Comparison of ENCODE assay signal across 18 mouse cellular contexts in the genomic region with DNA sequence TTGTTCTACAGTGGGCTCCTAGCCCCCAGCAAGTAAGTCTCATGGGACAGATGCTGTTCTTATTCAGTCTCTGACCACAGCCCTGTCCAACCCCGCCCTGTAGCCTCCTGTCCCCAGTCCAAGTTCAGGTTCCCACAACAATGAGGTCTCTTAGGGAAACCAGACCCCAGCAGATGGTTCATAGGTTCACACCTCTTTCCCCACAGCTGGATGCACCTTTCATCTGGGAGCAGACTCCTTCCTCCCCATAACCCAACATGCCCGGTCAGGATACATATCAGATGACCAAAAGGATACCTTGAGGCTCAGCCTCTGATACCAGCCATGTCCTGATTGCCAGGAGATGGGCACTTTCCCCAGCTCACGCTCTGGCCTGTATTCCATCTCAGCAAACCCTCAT. TPM values are rescaled to one million over a fixed set of nuclear protein-coding genes. Genes with fewer than 3 reads are reported as not detected.
A peak's percentile ranks its signal among the peaks of the same experiment; 100 is the strongest.
DNase-seq lines count a peak whose midpoint lies in the region; ATAC-seq lines count a peak whose summit lies in the region.
"Had no signal": no experiment of that assay in that cellular context is flagged by ENCODE, and none has a peak within 500 bp of the region (broad histone marks: within the 10 kb centered on the region; RNA-seq: fewer than 3 reads in every experiment).

No protein-coding gene starts in this region.

- H3K27ac ChIP-seq in heart, embryonic 11.5 days (ENCODE audit: low read depth, low read length): no peak overlapping the region
- H3K27ac ChIP-seq in limb, embryonic 12.5 days: no peak overlapping the region
- no peak overlapping the region for H3K27ac ChIP-seq in limb, embryonic 10.5 days
- no peak overlapping the region for H3K27ac ChIP-seq in embryonic facial prominence, embryonic 14.5 days (replicated peaks; ENCODE audit: low read depth, low read length)
- no peak overlapping the region for H3K27ac ChIP-seq in intestine, embryonic 16.5 days (ENCODE audit: low read length)
- H3K27ac ChIP-seq: embryonic facial prominence, embryonic 12.5 days; hindbrain, embryonic 15.5 days; liver, embryonic 14.5 days had no signal

- WGBS in heart, embryonic 11.5 days (ENCODE audit: insufficient replicate concordance): 63% methylated on average over 3 of the region's 3 CpGs
- 63% methylated on average over 3 of the region's 3 CpGs for WGBS in limb, embryonic 12.5 days
- 76% methylated on average over 3 of the region's 3 CpGs for WGBS in limb, embryonic 10.5 days
- WGBS in embryonic facial prominence, embryonic 14.5 days: 66% methylated on average over 3 of the region's 3 CpGs
- WGBS in intestine, embryonic 16.5 days: 77% methylated on average over 3 of the region's 3 CpGs

- intact Hi-C loops in heart, postnatal 14 days (cut with DNase I): loop anchor here (2.0 to 10.0 kb wide), 2 partner anchors 155 to 219 kb away; no protein-coding TSS in a partner anchor

- DNase-seq in heart, postnatal 14 days: no peak
- no peak for DNase-seq in limb, embryonic 10.5 days (ENCODE audit: low spot score)
- DNase-seq in embryonic facial prominence, embryonic 14.5 days (ENCODE audit: low spot score): no peak
- no peak for DNase-seq in layer of hippocampus, adult 9-10 months (ENCODE audit: low spot score)
- DNase-seq in urinary bladder, postnatal 36 days (ENCODE audit: low spot score in 2 of 2): no peak
- DNase-seq: adrenal gland, adult 2 months; cerebellum, adult 18-20 months; gastrocnemius, postnatal 36 days; kidney, postnatal 10 days had no signal

- H3K27me3 ChIP-seq in heart, embryonic 11.5 days (ENCODE audit: control insufficient read depth, insufficient read depth, low read length): peaks cover 25% of the 10 kb centered on the region
- peaks cover 26% of the 10 kb centered on the region; the same call in 1 of the 2 replicates for H3K27me3 ChIP-seq in limb, embryonic 12.5 days
- H3K27me3 ChIP-seq in limb, embryonic 10.5 days (ENCODE audit: low read depth, poor library complexity, severe bottlenecking): peaks cover 68% of the 10 kb centered on the region
- no peaks in the 10 kb centered on the region for H3K27me3 ChIP-seq in embryonic facial prominence, embryonic 14.5 days (replicated peaks; ENCODE audit: control insufficient read depth, insufficient read depth, low read length)
- no peaks in the 10 kb centered on the region for H3K27me3 ChIP-seq in intestine, embryonic 16.5 days (replicated peaks; ENCODE audit: control insufficient read depth, insufficient read depth, low read length)

- H3K4me2 ChIP-seq in heart, embryonic 11.5 days: peak overlapping the region; percentile 1
- 0 out of 2 replicates have a peak overlapping the region, but pooled peaks have one; percentile 77 for H3K4me2 ChIP-seq in limb, embryonic 12.5 days
- peak overlapping the region; percentile 90 for H3K4me2 ChIP-seq in embryonic facial prominence, embryonic 14.5 days (ENCODE audit: low read depth, low read length)
- H3K4me2 ChIP-seq in intestine, embryonic 16.5 days (ENCODE audit: low read depth, low read length): peak overlapping the region; percentile 73

- no peak overlapping the region for H3K9ac ChIP-seq in heart, embryonic 11.5 days (ENCODE audit: low read depth, low read length)
- H3K9ac ChIP-seq in limb, embryonic 12.5 days (replicated peaks): no peak overlapping the region
- H3K9ac ChIP-seq in embryonic facial prominence, embryonic 14.5 days (ENCODE audit: low read depth, low read length): peak overlapping the region; percentile 85; the same call in 1 of the 2 replicates
- no peak overlapping the region for H3K9ac ChIP-seq in intestine, embryonic 16.5 days (ENCODE audit: low read depth, low read length)
- H3K9ac ChIP-seq: hindbrain, embryonic 15.5 days; liver, embryonic 14.5 days had no signal

- H3K36me3 ChIP-seq in heart, embryonic 11.5 days (ENCODE audit: control insufficient read depth, insufficient read depth, low read length): no peaks in the 10 kb centered on the region
- H3K36me3 ChIP-seq in limb, embryonic 12.5 days: no peaks in the 10 kb centered on the region
- H3K36me3 ChIP-seq in limb, embryonic 10.5 days: no peaks in the 10 kb centered on the region
- H3K36me3 ChIP-seq in embryonic facial prominence, embryonic 14.5 days (ENCODE audit: control insufficient read depth, insufficient read depth, low read length): no peaks in the 10 kb centered on the region
- H3K36me3 ChIP-seq in intestine, embryonic 16.5 days (ENCODE audit: control insufficient read depth, insufficient read depth, low read length): no peaks in the 10 kb centered on the region
- H3K36me3 ChIP-seq: embryonic facial prominence, embryonic 12.5 days; hindbrain, embryonic 15.5 days had no signal

- ATAC-seq in heart, embryonic 11.5 days (replicated peaks; ENCODE audit: insufficient number of reproducible peaks, low FRiP score, low TSS enrichment): no peak
- no peak for ATAC-seq in limb, embryonic 12.5 days (ENCODE audit: insufficient number of reproducible peaks, insufficient read depth, low FRiP score, low TSS enrichment, low read depth)
- no peak for ATAC-seq in embryonic facial prominence, embryonic 14.5 days (ENCODE audit: low read depth)
- ATAC-seq in intestine, embryonic 16.5 days: no peak
- ATAC-seq: midbrain, embryonic 16.5 days had no signal

- peaks cover 12% of the 10 kb centered on the region for H3K4me1 ChIP-seq in heart, embryonic 11.5 days (ENCODE audit: control insufficient read depth, insufficient read depth, low read length)
- H3K4me1 ChIP-seq in limb, embryonic 12.5 days (replicated peaks): peaks cover 40% of the 10 kb centered on the region
- peaks cover 49% of the 10 kb centered on the region for H3K4me1 ChIP-seq in limb, embryonic 10.5 days
- H3K4me1 ChIP-seq in embryonic facial prominence, embryonic 14.5 days (ENCODE audit: control insufficient read depth, insufficient read depth, low read length): peaks cover 67% of the 10 kb centered on the region
- H3K4me1 ChIP-seq in intestine, embryonic 16.5 days (ENCODE audit: control insufficient read depth, insufficient read depth, low read length): peaks cover 30% of the 10 kb centered on the region

- no peaks in the 10 kb centered on the region for H3K9me3 ChIP-seq in heart, embryonic 11.5 days (replicated peaks; ENCODE audit: control insufficient read depth, low read length)
- H3K9me3 ChIP-seq in limb, embryonic 12.5 days: no peaks in the 10 kb centered on the region
- H3K9me3 ChIP-seq in limb, embryonic 10.5 days (replicated peaks): no peaks in the 10 kb centered on the region
- H3K9me3 ChIP-seq in embryonic facial prominence, embryonic 14.5 days (ENCODE audit: control insufficient read depth, low read length): no peaks in the 10 kb centered on the region
- H3K9me3 ChIP-seq in intestine, embryonic 16.5 days (ENCODE audit: control insufficient read depth, low read length): no peaks in the 10 kb centered on the region
- H3K9me3 ChIP-seq: embryonic facial prominence, embryonic 12.5 days; hindbrain, embryonic 15.5 days; megakaryocyte, embryonic 14.5 days had no signal

- H3K4me3 ChIP-seq in heart, embryonic 11.5 days (ENCODE audit: low read depth, low read length): no peak overlapping the region
- H3K4me3 ChIP-seq in limb, embryonic 12.5 days (replicated peaks): no peak overlapping the region
- no peak overlapping the region for H3K4me3 ChIP-seq in limb, embryonic 10.5 days
- H3K4me3 ChIP-seq in embryonic facial prominence, embryonic 14.5 days (ENCODE audit: low read depth, low read length): peak overlapping the region; percentile 57
- H3K4me3 ChIP-seq in intestine, embryonic 16.5 days (ENCODE audit: low read length): peak overlapping the region; percentile 55; the same call in 1 of the 2 replicates
- H3K4me3 ChIP-seq: megakaryocyte, embryonic 14.5 days had no signal

RNA-seq across cellular contexts. Expression of a gene that starts 1.3 kb away (rescaled TPM):
- polyA plus RNA-seq in heart, embryonic 11.5 days (2014; fragmentation: Nextera tagmentation; extraction: Ambion mirVana): 24.3 and 27.7 TPM in 2 replicates
- 100 to 1,000 TPM; 409 to 606 TPM for total RNA-seq in heart, postnatal 14 days (2021)
- 12.4 and 12.9 TPM in 2 replicates for polyA plus RNA-seq in limb, embryonic 12.5 days (2016; fragmentation: Nextera tagmentation; extraction: Ambion mirVana)
- polyA plus RNA-seq in limb, embryonic 10.5 days (2016; fragmentation: Nextera tagmentation; extraction: Ambion mirVana): 1.0 and 4.2 TPM in 2 replicates
- 152 and 188 TPM in 2 replicates for polyA plus RNA-seq in embryonic facial prominence, embryonic 14.5 days (2014; fragmentation: Nextera tagmentation; extraction: Ambion mirVana)
- 50.5 and 65.8 TPM in 2 replicates for polyA plus RNA-seq in intestine, embryonic 16.5 days (2015; fragmentation: Nextera tagmentation; extraction: Ambion mirVana)
- polyA plus RNA-seq: C2C12 had no signal

RNA-seq across cellular contexts. Expression of a gene that starts 57.4 kb away (rescaled TPM):
- 2.6 and 3.3 TPM in 2 replicates for polyA plus RNA-seq in heart, embryonic 11.5 days (2014; fragmentation: Nextera tagmentation; extraction: Ambion mirVana)
- total RNA-seq in heart, postnatal 14 days (2021): 1 to 10 TPM; 7.3 to 8.1 TPM
- 10.0 and 10.6 TPM in 2 replicates for polyA plus RNA-seq in limb, embryonic 12.5 days (2016; fragmentation: Nextera tagmentation; extraction: Ambion mirVana)
- 4.4 and 5.3 TPM in 2 replicates for polyA plus RNA-seq in limb, embryonic 10.5 days (2016; fragmentation: Nextera tagmentation; extraction: Ambion mirVana)
- 6.2 and 8.5 TPM in 2 replicates for polyA plus RNA-seq in embryonic facial prominence, embryonic 14.5 days (2014; fragmentation: Nextera tagmentation; extraction: Ambion mirVana)
- 3.4 and 3.8 TPM in 2 replicates for polyA plus RNA-seq in intestine, embryonic 16.5 days (2015; fragmentation: Nextera tagmentation; extraction: Ambion mirVana)

Comparison
In these comparisons a context has a peak if more than half of its experiments do, and no peak if none do; other contexts are left out.
1. H3K4me2 ChIP-seq: peak in every context shown above with its lines; median percentile 90 in embryonic facial prominence, embryonic 14.5 days; 77 in limb, embryonic 12.5 days; 73 in intestine, embryonic 16.5 days; 1 in heart, embryonic 11.5 days.
2. H3K4me3 ChIP-seq: peak in embryonic facial prominence, embryonic 14.5 days (single experiment) and intestine, embryonic 16.5 days (single experiment); none in heart, embryonic 11.5 days (single experiment), limb, embryonic 12.5 days (single experiment) and limb, embryonic 10.5 days (single experiment).